Mouse (Mus musculus): ENCODE data around the gene Ankzf1. TPM values are rescaled to one million over a fixed set of nuclear protein-coding genes. Genes with fewer than 3 reads are reported as not detected.

The Ankzf1 gene
- total RNA-seq, 2 experiments from 2014 or later: 28.4 to 30.4 TPM

GRCm38 (mm10) chr1:75168472-75169464 is 23.2 kb upstream of the Ankzf1 start, which contains the start of gene Zfand2b:
Gene Zfand2b (plus strand): TSS chr1:75168646.
- DNase-seq (ENCODE audit: low spot score in 2 of 2): peak; percentile 94 to 95
- Histone ChIP-seq H3K27ac (peak within 1 kb of the TSS; percentile 98), H3K4me3 (peak within 1 kb of the TSS; percentile 95)
- TF ChIP-seq CTCF (conservative IDR thresholded peaks at IDR 0.05): no peak

GRCm38 (mm10) chr1:75179334-75180104 is 12.4 kb upstream of the Ankzf1 start:
- H3K4me3 ChIP-seq: peak overlapping the region; percentile 77
- DNase-seq (ENCODE audit: low spot score in 2 of 2): peak; percentile 44 to 47
- TF ChIP-seq CTCF (conservative IDR thresholded peaks at IDR 0.05): no peak
- H3K27ac ChIP-seq: peak overlapping the region; percentile 82

GRCm38 (mm10) chr1:75180105-75180590 is 11.8 kb upstream of the Ankzf1 start, which contains the start of gene Abcb6:
Gene Abcb6 (minus strand): TSS chr1:75180392.
- DNase-seq (ENCODE audit: low spot score in 2 of 2): peak; percentile 86 to 94
- Histone ChIP-seq H3K4me3 (peak within 1 kb of the TSS; percentile 77), H3K27ac (peak within 1 kb of the TSS; percentile 82)
- no peak for TF ChIP-seq CTCF (conservative IDR thresholded peaks at IDR 0.05)

GRCm38 (mm10) chr1:75180741-75181140 is 11.2 kb upstream of the Ankzf1 start:
- no peak for TF ChIP-seq CTCF (conservative IDR thresholded peaks at IDR 0.05)
- no peak for DNase-seq (ENCODE audit: low spot score in 2 of 2)
- no peak overlapping the region for H3K27ac ChIP-seq
- H3K4me3 ChIP-seq: peak overlapping the region; percentile 77; the same call in 1 of the 2 replicates

GRCm38 (mm10) chr1:75181377-75181870 is 10.5 kb upstream of the Ankzf1 start:
- DNase-seq (ENCODE audit: low spot score in 2 of 2): no peak
- no peak overlapping the region for H3K27ac ChIP-seq
- no peak for TF ChIP-seq CTCF (conservative IDR thresholded peaks at IDR 0.05)
- no peak overlapping the region for H3K4me3 ChIP-seq

GRCm38 (mm10) chr1:75182160-75182559 is 9.8 kb upstream of the Ankzf1 start:
- TF ChIP-seq CTCF (conservative IDR thresholded peaks at IDR 0.05): peak; percentile 61
- H3K4me3 ChIP-seq: no peak overlapping the region
- no peak for DNase-seq (ENCODE audit: low spot score in 2 of 2)
- H3K27ac ChIP-seq: no peak overlapping the region

- no peak for DNase-seq (ENCODE audit: low spot score in 2 of 2)
- Histone ChIP-seq H3K4me3 (no peak overlapping the region), H3K27ac (no peak overlapping the region)
- no peak for TF ChIP-seq CTCF (conservative IDR thresholded peaks at IDR 0.05)
Measured at GRCm38 (mm10) chr1:75185495-75185894, 6.5 kb upstream of the Ankzf1 start.

GRCm38 (mm10) chr1:75187126-75187525 is 4.8 kb upstream of the Ankzf1 start:
- TF ChIP-seq CTCF (conservative IDR thresholded peaks at IDR 0.05): no peak
- no peak for DNase-seq (ENCODE audit: low spot score in 2 of 2)
- Histone ChIP-seq H3K27ac (no peak overlapping the region), H3K4me3 (no peak overlapping the region)

- no peak for DNase-seq (ENCODE audit: low spot score in 2 of 2)
Measured at GRCm38 (mm10) chr1:75187914-75188483, 4.0 kb upstream of the Ankzf1 start.

GRCm38 (mm10) chr1:75190577-75190976 is 1.4 kb upstream of the Ankzf1 start:
- no peak for TF ChIP-seq CTCF (conservative IDR thresholded peaks at IDR 0.05)
- Histone ChIP-seq H3K27ac (0 out of 2 replicates have a peak overlapping the region, but pooled peaks have one; percentile 99), H3K4me3 (peak overlapping the region; percentile 70)
- no peak for DNase-seq (ENCODE audit: low spot score in 2 of 2)

More at GRCm38 (mm10) chr1:75187914-75188483, 4.0 kb upstream of the Ankzf1 start:
- Histone ChIP-seq H3K27ac (no peak overlapping the region), H3K4me3 (no peak overlapping the region)
- no peak for TF ChIP-seq CTCF (conservative IDR thresholded peaks at IDR 0.05)

- peak overlapping the region; percentile 70 for H3K4me3 ChIP-seq
- H3K27ac ChIP-seq: peak overlapping the region; percentile 99
- no peak for DNase-seq (ENCODE audit: low spot score in 2 of 2)
- TF ChIP-seq CTCF (conservative IDR thresholded peaks at IDR 0.05): no peak
Measured at GRCm38 (mm10) chr1:75191258-75191621, 711 bp upstream of the Ankzf1 start.

GRCm38 (mm10) chr1:75192452-75192851 is 501 bp downstream of the Ankzf1 start:
- Histone ChIP-seq H3K4me3 (peak overlapping the region; percentile 70), H3K27ac (peak overlapping the region; percentile 99)
- TF ChIP-seq CTCF (conservative IDR thresholded peaks at IDR 0.05): no peak
- DNase-seq (ENCODE audit: low spot score in 2 of 2): no peak

Measured in layer of hippocampus, adult 2 months (tissue).